Mouse (Mus musculus) lung, postnatal 0 days (tissue): ENCODE results near the gene Vill. TPM values are rescaled to one million over a fixed set of nuclear protein-coding genes. Genes with fewer than 3 reads are reported as not detected.

Experiments used
- ATAC-seq: fragments of 200-750 bp; cut with Nextera tagmentation; 2 replicates; pipeline ENCODE4 v1.8.0; 2017; ENCODE audit warnings: moderate library complexity
- DNase-seq: peaks from one replicate; pipeline ENCODE4 v3.0.0-alpha.2; 2016; ENCODE audit warnings: low spot score
- H3K27ac ChIP-seq: fragments of 300-500 bp; sonication (generic); 2 replicates; pipeline ENCODE4 v1.5.1; 2014; ENCODE audit warnings: antibody characterized with exemption, mild to moderate bottlenecking, low read length, mixed read lengths
- H3K27me3 ChIP-seq: fragments of 300-500 bp; sonication (generic); replicated peaks from 2 replicates; pipeline ENCODE4 v1.6.1; 2014; ENCODE audit warnings: low read length, mixed read lengths; ENCODE audit not compliant: insufficient read depth
- H3K36me3 ChIP-seq: fragments of 300-500 bp; sonication (generic); 2 replicates; pipeline ENCODE4 v1.6.1; 2014; ENCODE audit warnings: low read length, mixed read lengths; ENCODE audit not compliant: insufficient read depth
- H3K4me1 ChIP-seq: fragments of 300-500 bp; sonication (generic); 2 replicates; pipeline ENCODE4 v1.6.1; 2014; ENCODE audit warnings: antibody characterized with exemption, low read depth, low read length, mixed read lengths; ENCODE audit not compliant: insufficient read depth
- H3K4me2 ChIP-seq: fragments of 300-500 bp; sonication (generic); replicated peaks from 2 replicates; pipeline ENCODE4 v1.6.1; 2014; ENCODE audit warnings: low read depth, mild to moderate bottlenecking, low read length, moderate library complexity, mixed read lengths
- H3K4me3 ChIP-seq: fragments of 300-500 bp; sonication (generic); 2 replicates; pipeline ENCODE4 v1.5.1; 2014; ENCODE audit warnings: low read depth, low read length
- H3K9ac ChIP-seq: fragments of 300-500 bp; sonication (generic); replicated peaks from 2 replicates; pipeline ENCODE4 v1.6.1; 2014; ENCODE audit warnings: low read depth, mild to moderate bottlenecking
- H3K9me3 ChIP-seq: fragments of 300-500 bp; sonication (generic); 2 replicates; pipeline ENCODE4 v1.6.1; 2016; ENCODE audit warnings: low read length, mixed read lengths
- CTCF ChIP-seq: IDR thresholded peaks from 2 replicates; pipeline ENCODE4 v1.5.1; 2016; ENCODE audit warnings: antibody characterized with exemption, mild to moderate bottlenecking
- EP300 ChIP-seq: IDR thresholded peaks from 2 replicates; pipeline ENCODE4 v1.6.1; 2016; ENCODE audit warnings: antibody characterized with exemption, mild to moderate bottlenecking, control low read depth
- WGBS: fragments of 180-500 bp; shearing (Covaris S2); extraction: QIAGEN DNeasy Blood & Tissue Kit; methylation state at CpG from one replicate; pipeline ENCODE4 v1.1.7; 2014; 5-methylcytosine and 5-hydroxymethylcytosine counted together
- microRNA-seq: library from miRNA; unstranded; fragments of <30 nt; microRNA quantifications from one replicate; pipeline ENCODE4, GENCODE M21; 2016
- polyA plus RNA-seq: library from polyadenylated mRNA; unstranded; fragments of >200 nt; fragmentation: Nextera tagmentation; extraction: Ambion mirVana; gene quantifications from 2 replicates; pipeline ENCODE4 v1.2.1, GENCODE M21; 2015

The Vill gene
- polyA plus RNA-seq, 1 experiment from 2014 or later, result 16.6 TPM

- no peak overlapping the region for H3K4me3 ChIP-seq
- DNase-seq (no peak), ATAC-seq (no peak)
- no peaks in the 10 kb centered on the region for H3K36me3 ChIP-seq
- TF ChIP-seq EP300 (no peak), CTCF (no peak)
- H3K9me3 ChIP-seq, result no peaks in the 10 kb centered on the region
- no peak overlapping the region for H3K9ac ChIP-seq
- H3K27me3 ChIP-seq, result no peaks in the 10 kb centered on the region
- H3K27ac ChIP-seq, result no peak overlapping the region
- 81% methylated on average over 19 of the region's 19 CpGs for WGBS
- H3K4me2 ChIP-seq, result no peak overlapping the region
- no peaks in the 10 kb centered on the region for H3K4me1 ChIP-seq
These were observed 67.0 kb downstream of the Vill start for GRCm38 (mm10) chr9:119119409-119120167.

GRCm38 (mm10) chr9:119120168-119120560 lies 67.6 kb downstream of the Vill start:
- H3K4me3 ChIP-seq, result no peak overlapping the region
- no peak overlapping the region for H3K4me2 ChIP-seq
- no peak overlapping the region for H3K9ac ChIP-seq
- no peak overlapping the region for H3K27ac ChIP-seq
- TF ChIP-seq EP300, result no peak
- no peak for TF ChIP-seq CTCF
- whole genome bisulfite sequencing, result 55% methylated on average over 3 of the region's 3 CpGs
- no peaks in the 10 kb centered on the region for H3K27me3 ChIP-seq
- no peaks in the 10 kb centered on the region for H3K36me3 ChIP-seq
- no peak for DNase-seq
- no peaks in the 10 kb centered on the region for H3K4me1 ChIP-seq
- H3K9me3 ChIP-seq, result no peaks in the 10 kb centered on the region
- no peak for ATAC-seq

Small RNA genes lying within 50 kb of the gene (microRNA-seq; reads per million reads assigned to microRNA genes)
- gene Mir26a-1, result 24.0 reads per million, percentile 31 among the genes with 10 or more reads in this experiment

Other genes with a start within 250 kb of the Vill start
- 27.8 and 29.9 TPM in 2 replicates for gene Ctdspl, start 126.3 kb upstream of the Vill start, polyA plus RNA-seq
- 9.1 and 10.4 TPM in 2 replicates for gene Plcd1, start 40.7 kb downstream of the Vill start, polyA plus RNA-seq
- gene Dlec1, start 49.7 kb downstream of the Vill start, polyA plus RNA-seq, result 0.57 and 0.64 TPM in 2 replicates
- 5.8 and 7.0 TPM in 2 replicates for gene Acaa1b, start 104.3 kb downstream of the Vill start, polyA plus RNA-seq
- gene Gm47289, start 106.4 kb downstream of the Vill start, polyA plus RNA-seq, result not detected in 2 replicates
- not detected in 2 replicates for gene Slc22a13, start 156.3 kb downstream of the Vill start, polyA plus RNA-seq